ENCODE assay signal across 13 mouse cellular contexts in genomic region chr1:125438826-125439225, GRCm38 (mm10).
"Had no signal": no experiment of that assay in that cellular context is flagged by ENCODE, and none has a peak within 500 bp of the region (broad histone marks: within the 10 kb centered on the region; RNA-seq: fewer than 3 reads in every experiment).

No protein-coding gene starts in this region.

- H3K4me3 ChIP-seq: intestine, embryonic 15.5 days; kidney, embryonic 15.5 days; limb, embryonic 15.5 days; liver, embryonic 13.5 days; myocyte had no signal

- H3K36me3 ChIP-seq: intestine, embryonic 15.5 days; kidney, embryonic 15.5 days; limb, embryonic 15.5 days; liver, embryonic 13.5 days had no signal

- ATAC-seq: intestine, embryonic 15.5 days had no signal

- H3K9me3 ChIP-seq: intestine, embryonic 15.5 days; kidney, embryonic 15.5 days; limb, embryonic 15.5 days; liver, embryonic 13.5 days had no signal

- H3K27ac ChIP-seq: intestine, embryonic 15.5 days; kidney, embryonic 15.5 days; limb, embryonic 15.5 days; liver, embryonic 13.5 days; stomach, postnatal 0 days had no signal

- H3K27me3 ChIP-seq: intestine, embryonic 15.5 days; kidney, embryonic 15.5 days; limb, embryonic 15.5 days; liver, embryonic 13.5 days had no signal

- DNase-seq: kidney, adult 2 months; kidney, postnatal 14 days; liver, embryonic 13.5 days; lung, adult 18-20 months; lung, postnatal 4 days; midbrain, embryonic 14.5 days; right cerebral cortex, postnatal 4 days; thymus, postnatal 4 days had no signal
